Mouse (Mus musculus) hindbrain, embryonic 15.5 days (tissue): Measurements from ENCODE around the gene Mtrr. TPM values are rescaled to one million over a fixed set of nuclear protein-coding genes. Genes with fewer than 3 reads are reported as not detected.
"Not testable (repeated sequence)": the region's sequence is repeated elsewhere in the genome, so short reads cannot be mapped to it uniquely, and the experiment has no call there.

Source experiments
- ATAC-seq: fragments of 200-750 bp; cut with Nextera tagmentation; 2 replicates; pipeline ENCODE4 v1.8.0; 2017; ENCODE audit warnings: low read depth, moderate number of reproducible peaks, moderate TSS enrichment; ENCODE audit not compliant: low FRiP score
- H3K27ac ChIP-seq: fragments of 300-500 bp; sonication (generic); replicated peaks from 2 replicates; pipeline ENCODE4 v1.5.1; 2015; ENCODE audit warnings: mild to moderate bottlenecking, inconsistent platforms
- H3K27me3 ChIP-seq: fragments of 300-500 bp; sonication (generic); 2 replicates; pipeline ENCODE4 v1.6.1; 2015; ENCODE audit warnings: control low read depth, inconsistent platforms
- H3K36me3 ChIP-seq: fragments of 300-500 bp; sonication (generic); 2 replicates; pipeline ENCODE4 v1.6.1; 2015; ENCODE audit warnings: control low read depth, inconsistent platforms
- H3K4me1 ChIP-seq: fragments of 300-500 bp; sonication (generic); replicated peaks from 2 replicates; pipeline ENCODE4 v1.6.1; 2015; ENCODE audit warnings: control low read depth, inconsistent platforms
- H3K4me2 ChIP-seq: fragments of 300-500 bp; sonication (generic); 2 replicates; pipeline ENCODE4 v1.6.1; 2015; ENCODE audit warnings: moderate library complexity, mild to moderate bottlenecking, inconsistent platforms
- H3K4me3 ChIP-seq: fragments of 300-500 bp; sonication (generic); 2 replicates; pipeline ENCODE4 v1.5.1; 2015; ENCODE audit warnings: mild to moderate bottlenecking, inconsistent platforms
- H3K9ac ChIP-seq: fragments of 300-500 bp; sonication (generic); 2 replicates; pipeline ENCODE4 v1.6.1; 2015; ENCODE audit warnings: inconsistent platforms
- H3K9me3 ChIP-seq: fragments of 300-500 bp; sonication (generic); 2 replicates; pipeline ENCODE4 v1.6.1; 2016; ENCODE audit warnings: control low read depth, inconsistent platforms
- WGBS: fragments of 180-500 bp; shearing (Covaris S2); methylation state at CpG from one replicate; pipeline ENCODE4 v1.1.7; 2015; 5-methylcytosine and 5-hydroxymethylcytosine counted together
- polyA plus RNA-seq: library from polyadenylated mRNA; unstranded; fragments of >200 nt; fragmentation: Nextera tagmentation; extraction: Ambion mirVana; gene quantifications from 2 replicates; pipeline ENCODE4 v1.2.1, GENCODE M21; 2015

The Mtrr gene
- polyA plus RNA-seq, 1 experiment from 2014 or later, result 13.2 TPM

DNA sequence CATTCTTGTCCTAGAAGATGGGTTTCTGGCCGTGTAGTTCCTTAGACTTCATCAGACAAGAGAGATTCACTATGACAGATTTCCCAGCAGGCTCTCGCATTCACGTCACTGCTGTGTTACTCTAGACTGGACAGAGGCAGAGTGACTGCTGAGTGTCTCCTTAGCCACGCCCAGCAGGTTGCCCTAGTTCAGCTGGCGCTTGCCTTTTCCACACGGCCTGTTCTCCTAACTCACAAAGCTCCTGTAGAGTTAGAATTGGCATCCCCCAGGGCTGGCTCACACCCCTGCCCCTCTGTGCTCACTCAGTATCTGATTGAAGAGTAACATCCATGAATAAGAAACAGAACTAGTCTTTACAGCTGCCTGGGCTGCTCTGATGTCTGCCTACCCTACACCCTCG lies 3.5 kb upstream of the Mtrr start:
- WGBS, result 78% methylated on average over 7 of the region's 7 CpGs
- Histone ChIP-seq H3K27ac (no peak overlapping the region), H3K36me3 (peaks cover 62% of the 10 kb centered on the region), H3K4me2 (no peak overlapping the region), H3K9me3 (no peaks in the 10 kb centered on the region), H3K27me3 (no peaks in the 10 kb centered on the region), H3K9ac (no peak overlapping the region), H3K4me3 (no peak overlapping the region), H3K4me1 (peaks cover 23% of the 10 kb centered on the region)
- ATAC-seq, result no peak

DNA sequence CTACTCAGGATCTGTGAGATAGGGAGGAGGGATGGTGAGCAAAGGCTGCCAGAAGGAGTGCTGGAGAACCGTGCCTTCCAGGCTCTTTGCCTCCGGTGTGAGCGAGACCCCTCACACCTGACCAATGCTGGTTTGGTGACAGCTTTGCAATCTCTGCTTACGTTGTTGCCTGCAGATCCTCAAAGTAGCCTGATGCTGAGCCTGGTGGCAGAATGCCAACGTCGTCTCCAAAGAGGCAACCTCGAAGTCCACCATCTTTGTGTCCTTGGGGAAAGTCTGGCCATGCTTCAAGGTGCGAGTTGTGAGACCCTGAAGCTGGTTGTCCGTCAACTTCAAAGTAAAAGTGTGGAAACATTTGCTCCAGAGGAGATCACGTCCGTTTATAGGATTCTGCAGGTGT lies 2.0 kb upstream of the Mtrr start:
- Histone ChIP-seq H3K4me2 (no peak overlapping the region), H3K9ac (no peak overlapping the region), H3K4me1 (peaks cover 25% of the 10 kb centered on the region), H3K9me3 (no peaks in the 10 kb centered on the region), H3K4me3 (no peak overlapping the region), H3K36me3 (peaks cover 50% of the 10 kb centered on the region), H3K27me3 (no peaks in the 10 kb centered on the region), H3K27ac (no peak overlapping the region)
- no peak for ATAC-seq
- 91% methylated on average over 11 of the region's 11 CpGs for WGBS

DNA sequence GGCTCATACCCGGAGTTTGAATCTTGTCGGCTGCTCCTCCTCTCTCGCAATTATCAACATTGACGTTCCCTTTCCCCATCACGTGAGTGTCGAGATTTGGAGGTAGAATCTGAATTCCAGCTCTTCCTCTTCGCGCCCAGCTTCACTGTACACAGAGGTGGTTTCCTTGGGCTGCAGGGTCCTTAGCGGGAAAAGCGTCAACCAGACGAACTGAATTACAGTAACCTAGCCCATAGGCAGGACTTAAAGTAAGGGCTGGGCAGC lies 500 bp upstream of the Mtrr start:
- Histone ChIP-seq H3K36me3 (peaks cover 35% of the 10 kb centered on the region), H3K27me3 (no peaks in the 10 kb centered on the region), H3K9ac (peak overlapping the region; percentile 71), H3K4me2 (peak overlapping the region; percentile 70), H3K27ac (peak overlapping the region; percentile 86), H3K4me1 (peaks cover 25% of the 10 kb centered on the region), H3K9me3 (no peaks in the 10 kb centered on the region), H3K4me3 (peak overlapping the region; percentile 88)
- ATAC-seq, result peak; percentile 7; the same call in 1 of the 2 replicates
- 0% methylated on average over 11 of the region's 11 CpGs for WGBS

- peak overlapping the region; percentile 88 for H3K4me3 ChIP-seq
- H3K27me3 ChIP-seq, result no peaks in the 10 kb centered on the region
- H3K9me3 ChIP-seq, result no peaks in the 10 kb centered on the region
- H3K36me3 ChIP-seq, result peaks cover 33% of the 10 kb centered on the region
- ATAC-seq, result peak; percentile 0; the same call in 1 of the 2 replicates
- H3K4me2 ChIP-seq, result peak overlapping the region; percentile 70
- WGBS, result 28% methylated on average over 14 of the region's 14 CpGs
- H3K9ac ChIP-seq, result peak overlapping the region; percentile 56
- peak overlapping the region; percentile 86 for H3K27ac ChIP-seq
- H3K4me1 ChIP-seq, result peaks cover 25% of the 10 kb centered on the region
Measured at GRCm38 (mm10) chr13:68581086-68581740, 736 bp downstream of the Mtrr start.

DNA sequence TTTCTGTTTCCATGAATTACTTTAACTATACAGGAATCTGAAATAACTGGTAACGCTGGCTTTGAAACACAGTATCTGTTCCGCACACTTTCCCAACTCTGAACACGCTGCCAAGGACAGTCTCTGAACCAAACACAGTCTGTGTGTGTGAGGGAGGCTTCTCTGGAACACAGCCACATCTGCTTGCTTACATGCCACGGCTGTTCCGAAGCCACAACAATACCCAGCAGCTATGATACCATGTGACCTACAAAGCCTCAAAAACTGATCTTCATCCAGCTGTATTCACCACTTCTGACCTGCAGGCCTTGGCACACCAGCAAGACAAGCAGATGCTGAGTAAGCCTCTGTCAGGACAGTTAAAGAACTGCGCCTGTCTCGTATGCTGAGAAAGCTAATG lies 4.0 kb downstream of the Mtrr start:
- H3K4me2 ChIP-seq, result no peak overlapping the region
- ATAC-seq, result no peak
- no peak overlapping the region for H3K9ac ChIP-seq
- H3K4me1 ChIP-seq, result peaks cover 17% of the 10 kb centered on the region
- no peaks in the 10 kb centered on the region for H3K9me3 ChIP-seq
- no peak overlapping the region for H3K4me3 ChIP-seq
- 93% methylated on average over 7 of the region's 7 CpGs for WGBS
- H3K36me3 ChIP-seq, result peaks cover 16% of the 10 kb centered on the region
- no peak overlapping the region for H3K27ac ChIP-seq
- no peaks in the 10 kb centered on the region for H3K27me3 ChIP-seq

DNA sequence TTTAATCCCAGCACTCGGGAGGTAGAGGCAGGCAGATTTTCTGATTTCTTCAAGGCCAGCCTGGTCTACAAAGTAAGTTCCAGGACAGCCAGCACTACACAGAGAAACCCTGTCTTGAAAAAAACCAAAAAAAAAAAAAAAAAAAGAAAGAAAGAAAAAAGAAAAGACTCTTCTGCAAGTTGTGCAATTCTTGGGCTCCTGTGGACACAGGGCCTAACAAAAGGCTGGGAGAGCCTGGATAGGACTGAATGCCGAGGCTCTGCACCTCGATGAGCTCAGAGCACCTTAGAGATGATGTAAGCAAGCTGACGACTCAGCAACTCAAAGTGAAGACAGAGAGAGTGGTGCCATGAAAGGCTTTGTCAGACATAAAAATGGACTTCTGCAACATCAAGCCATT lies 7.6 kb downstream of the Mtrr start:
- Histone ChIP-seq H3K4me2 (no peak overlapping the region), H3K9ac (no peak overlapping the region), H3K36me3 (peaks cover 32% of the 10 kb centered on the region), H3K4me3 (no peak overlapping the region), H3K27ac (no peak overlapping the region), H3K27me3 (no peaks in the 10 kb centered on the region), H3K4me1 (no peaks in the 10 kb centered on the region), H3K9me3 (no peaks in the 10 kb centered on the region)
- 86% methylated on average over 4 of the region's 4 CpGs for WGBS
- ATAC-seq, result no peak

GRCm38 (mm10) chr13:68572966-68573913 lies 8.7 kb downstream of the Mtrr start:
- no peaks in the 10 kb centered on the region for H3K27me3 ChIP-seq
- no peak overlapping the region for H3K4me2 ChIP-seq
- H3K9ac ChIP-seq, result no peak overlapping the region
- H3K4me1 ChIP-seq, result no peaks in the 10 kb centered on the region
- H3K27ac ChIP-seq, result 0 out of 2 replicates have a peak overlapping the region, but pooled peaks have one; percentile 20
- 75% methylated on average over 10 of the region's 10 CpGs for WGBS
- ATAC-seq, result no peak
- peaks cover 35% of the 10 kb centered on the region for H3K36me3 ChIP-seq
- no peak overlapping the region for H3K4me3 ChIP-seq
- H3K9me3 ChIP-seq, result no peaks in the 10 kb centered on the region

DNA sequence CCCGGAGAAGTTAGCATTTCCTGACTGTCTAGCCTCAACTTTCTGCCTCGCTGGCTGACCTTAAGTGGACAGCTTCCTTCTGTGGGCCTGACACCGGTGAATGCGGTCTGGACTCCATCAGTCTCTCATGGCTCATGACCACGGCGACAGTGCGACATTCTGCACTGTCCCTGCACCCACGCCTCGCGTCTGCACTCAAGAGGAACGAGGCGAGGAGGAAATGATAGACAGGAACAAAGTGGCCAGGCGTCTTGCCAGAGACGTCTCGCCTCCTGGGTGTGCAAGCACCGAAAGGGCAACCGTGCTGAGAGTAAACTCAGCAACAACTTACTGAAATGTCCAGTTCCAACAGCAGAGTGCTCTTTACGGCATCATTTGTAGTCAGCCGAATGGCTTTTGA lies 9.7 kb downstream of the Mtrr start:
- WGBS, result 94% methylated on average over 19 of the region's 19 CpGs
- no peaks in the 10 kb centered on the region for H3K4me1 ChIP-seq
- H3K27me3 ChIP-seq, result no peaks in the 10 kb centered on the region
- peaks cover 42% of the 10 kb centered on the region for H3K36me3 ChIP-seq
- H3K4me3 ChIP-seq, result no peak overlapping the region
- H3K9me3 ChIP-seq, result no peaks in the 10 kb centered on the region
- ATAC-seq, result no peak
- no peak overlapping the region for H3K4me2 ChIP-seq
- H3K9ac ChIP-seq, result no peak overlapping the region
- H3K27ac ChIP-seq, result no peak overlapping the region

- H3K9ac ChIP-seq, result no peak overlapping the region
- WGBS, result 74% methylated on average over 17 of the region's 17 CpGs
- H3K36me3 ChIP-seq, result peaks cover 47% of the 10 kb centered on the region
- no peak overlapping the region for H3K4me3 ChIP-seq
- no peak overlapping the region for H3K27ac ChIP-seq
- peak; percentile 70 for ATAC-seq
- H3K27me3 ChIP-seq, result no peaks in the 10 kb centered on the region
- no peaks in the 10 kb centered on the region for H3K9me3 ChIP-seq
- no peak overlapping the region for H3K4me2 ChIP-seq
- H3K4me1 ChIP-seq, result no peaks in the 10 kb centered on the region
Measured at GRCm38 (mm10) chr13:68569589-68570336, 12.2 kb downstream of the Mtrr start.

DNA sequence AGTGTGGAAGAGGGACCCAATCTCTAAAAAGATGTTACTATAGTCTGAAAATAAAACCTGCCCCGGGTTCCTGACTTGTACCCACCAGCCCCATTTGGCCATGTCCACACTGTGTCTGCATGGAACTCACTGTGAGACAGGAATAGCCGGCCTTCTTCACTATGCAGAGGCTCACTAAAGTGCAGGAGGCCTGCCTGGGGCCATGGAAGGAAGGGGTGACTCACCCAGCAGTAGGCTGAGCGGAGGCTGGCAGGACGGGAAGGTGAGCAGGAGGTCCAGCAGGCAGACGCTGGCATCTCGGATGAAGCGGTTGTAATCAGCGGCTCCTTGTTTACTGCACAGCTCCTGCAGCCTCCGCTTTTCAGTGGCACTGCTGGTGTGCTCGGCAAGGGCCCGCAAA lies 13.4 kb downstream of the Mtrr start:
- no peaks in the 10 kb centered on the region for H3K27me3 ChIP-seq
- WGBS, result 95% methylated on average over 11 of the region's 11 CpGs
- no peak overlapping the region for H3K4me2 ChIP-seq
- ATAC-seq, result no peak; the same call in 1 of the 2 replicates
- H3K9me3 ChIP-seq, result no peaks in the 10 kb centered on the region
- no peaks in the 10 kb centered on the region for H3K4me1 ChIP-seq
- no peak overlapping the region for H3K4me3 ChIP-seq
- H3K36me3 ChIP-seq, result peaks cover 60% of the 10 kb centered on the region
- H3K27ac ChIP-seq, result no peak overlapping the region
- H3K9ac ChIP-seq, result no peak overlapping the region

DNA sequence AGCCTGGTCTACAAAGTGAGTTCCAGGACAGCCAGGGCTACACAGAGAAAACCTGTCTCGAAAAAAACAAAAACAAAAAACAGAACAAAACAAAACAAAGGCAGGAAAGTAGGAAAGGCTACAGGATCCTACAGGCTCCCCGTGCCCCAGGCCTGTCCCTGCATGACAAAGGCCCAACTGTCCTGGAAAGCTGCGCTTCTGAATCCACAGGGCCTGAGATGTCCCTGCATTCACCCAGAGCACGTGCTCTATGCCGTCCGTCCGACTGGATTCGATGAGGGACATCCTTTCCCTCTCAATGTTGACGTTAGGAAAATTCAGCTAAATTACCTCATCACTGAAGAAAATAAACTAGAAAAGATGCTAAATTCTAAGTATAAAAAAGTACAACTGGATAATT lies 13.8 kb downstream of the Mtrr start:
- H3K4me2 ChIP-seq, result no peak overlapping the region
- no peaks in the 10 kb centered on the region for H3K27me3 ChIP-seq
- H3K9ac ChIP-seq, result no peak overlapping the region
- no peak for ATAC-seq
- no peaks in the 10 kb centered on the region for H3K4me1 ChIP-seq
- H3K27ac ChIP-seq, result no peak overlapping the region
- H3K9me3 ChIP-seq, result no peaks in the 10 kb centered on the region
- WGBS, result 94% methylated on average over 9 of the region's 9 CpGs
- no peak overlapping the region for H3K4me3 ChIP-seq
- H3K36me3 ChIP-seq, result peaks cover 64% of the 10 kb centered on the region

GRCm38 (mm10) chr13:68553391-68553790 lies 28.6 kb downstream of the Mtrr start:
- not testable (repeated sequence) for H3K27me3 ChIP-seq, H3K4me1 ChIP-seq, H3K4me3 ChIP-seq, H3K9ac ChIP-seq, H3K4me2 ChIP-seq, H3K36me3 ChIP-seq, H3K27ac ChIP-seq, H3K9me3 ChIP-seq
- peak; percentile 79; the same call in 1 of the 2 replicates for ATAC-seq
- 30% methylated on average over 4 of the region's 6 CpGs for WGBS
